Mouse (Mus musculus) midbrain, embryonic 16.5 days (tissue): Measurements from ENCODE around the gene Il20rb. TPM values are rescaled to one million over a fixed set of nuclear protein-coding genes. Genes with fewer than 3 reads are reported as not detected.

ENCODE experiments used
- ATAC-seq: fragments of 200-750 bp; cut with Nextera tagmentation; 2 replicates; pipeline ENCODE4 v1.8.0; 2017; ENCODE audit warnings: moderate TSS enrichment
- H3K27ac ChIP-seq: fragments of 300-500 bp; sonication (generic); 2 replicates; pipeline ENCODE4 v1.5.1; 2014; ENCODE audit warnings: mild to moderate bottlenecking, low read length, mixed read lengths
- H3K27me3 ChIP-seq: fragments of 300-500 bp; sonication (generic); 2 replicates; pipeline ENCODE4 v1.6.1; 2014; ENCODE audit warnings: low read depth, low read length, mixed read lengths; ENCODE audit not compliant: control insufficient read depth, insufficient read depth
- H3K36me3 ChIP-seq: fragments of 300-500 bp; sonication (generic); 2 replicates; pipeline ENCODE4 v1.6.1; 2014; ENCODE audit warnings: mild to moderate bottlenecking, low read length, moderate library complexity, mixed read lengths; ENCODE audit not compliant: control insufficient read depth, insufficient read depth
- H3K4me1 ChIP-seq: fragments of 300-500 bp; sonication (generic); 2 replicates; pipeline ENCODE4 v1.6.1; 2014; ENCODE audit warnings: mild to moderate bottlenecking, low read length, mixed read lengths; ENCODE audit not compliant: control insufficient read depth, insufficient read depth
- H3K4me2 ChIP-seq: fragments of 300-500 bp; sonication (generic); 2 replicates; pipeline ENCODE4 v1.6.1; 2014; ENCODE audit warnings: mild to moderate bottlenecking, low read length, mixed read lengths
- H3K4me3 ChIP-seq: fragments of 300-500 bp; sonication (generic); 2 replicates; pipeline ENCODE4 v1.5.1; 2014; ENCODE audit warnings: low read depth, mild to moderate bottlenecking, low read length, moderate library complexity, mixed read lengths
- H3K9ac ChIP-seq: fragments of 300-500 bp; sonication (generic); 2 replicates; pipeline ENCODE4 v1.6.1; 2014; ENCODE audit warnings: low read depth, low read length, mixed read lengths
- H3K9me3 ChIP-seq: fragments of 300-500 bp; sonication (generic); replicated peaks from 2 replicates; pipeline ENCODE4 v1.6.1; 2014; ENCODE audit warnings: mild to moderate bottlenecking, low read length, mixed read lengths; ENCODE audit not compliant: control insufficient read depth, poor library complexity, severe bottlenecking
- WGBS: fragments of 180-500 bp; shearing (Covaris S2); extraction: QIAGEN DNeasy Blood & Tissue Kit; methylation state at CpG from one replicate; pipeline ENCODE4 v1.1.7; 2014; 5-methylcytosine and 5-hydroxymethylcytosine counted together
- polyA plus RNA-seq: library from polyadenylated mRNA; unstranded; fragments of >200 nt; fragmentation: Nextera tagmentation; extraction: Ambion mirVana; gene quantifications from 2 replicates; pipeline ENCODE4 v1.2.1, GENCODE M21; 2015

The Il20rb gene
- polyA plus RNA-seq, 1 experiment from 2014 or later = 0.16 TPM

GRCm38 (mm10) chr9:100507581-100507980, 21.0 kb upstream of the Il20rb start:
- Histone ChIP-seq H3K27me3 (no peaks in the 10 kb centered on the region), H3K4me3 (no peak overlapping the region), H3K9ac (no peak overlapping the region), H3K9me3 (no peaks in the 10 kb centered on the region), H3K27ac (no peak overlapping the region), H3K4me1 (peaks cover 2% of the 10 kb centered on the region; the same call in 1 of the 2 replicates), H3K4me2 (no peak overlapping the region), H3K36me3 (no peaks in the 10 kb centered on the region)
- WGBS = 90% methylated on average over 2 of the region's 2 CpGs
- no peak for ATAC-seq

DNA sequence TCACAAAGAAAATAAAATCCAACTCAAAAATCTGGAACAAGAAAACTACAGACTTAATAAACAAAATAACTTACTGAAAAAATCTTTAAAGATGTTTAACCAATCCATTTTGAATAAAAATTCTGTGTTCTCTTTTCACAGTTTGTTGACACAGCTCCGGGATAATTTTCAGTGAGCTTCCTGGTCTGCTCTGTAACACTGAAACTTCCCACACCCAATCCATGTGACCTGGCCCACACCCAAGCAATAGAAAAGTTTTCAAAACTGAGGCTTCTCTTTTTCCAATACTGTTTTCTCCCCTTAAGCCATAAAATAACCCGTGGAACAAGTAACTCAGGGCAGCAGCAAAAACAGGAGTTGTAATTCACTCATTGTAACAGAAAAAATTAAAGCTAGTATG, 20.1 kb upstream of the Il20rb start:
- no peak overlapping the region for H3K4me2 ChIP-seq
- H3K36me3 ChIP-seq = no peaks in the 10 kb centered on the region
- no peak overlapping the region for H3K27ac ChIP-seq
- 76% methylated on average over 2 of the region's 2 CpGs for WGBS
- H3K27me3 ChIP-seq = no peaks in the 10 kb centered on the region
- no peak overlapping the region for H3K4me3 ChIP-seq
- ATAC-seq = no peak
- peaks cover 1% of the 10 kb centered on the region; the same call in 1 of the 2 replicates for H3K4me1 ChIP-seq
- no peak overlapping the region for H3K9ac ChIP-seq
- no peaks in the 10 kb centered on the region for H3K9me3 ChIP-seq

- H3K36me3 ChIP-seq = no peaks in the 10 kb centered on the region
- ATAC-seq = no peak
- H3K4me2 ChIP-seq = no peak overlapping the region
- WGBS = 95% methylated on average over 4 of the region's 4 CpGs
- H3K27me3 ChIP-seq = no peaks in the 10 kb centered on the region
- no peaks in the 10 kb centered on the region for H3K4me1 ChIP-seq
- H3K9ac ChIP-seq = no peak overlapping the region
- no peak overlapping the region for H3K27ac ChIP-seq
- no peaks in the 10 kb centered on the region for H3K9me3 ChIP-seq
- H3K4me3 ChIP-seq = no peak overlapping the region
Observed at GRCm38 (mm10) chr9:100505498-100505897, 18.9 kb upstream of the Il20rb start.

DNA sequence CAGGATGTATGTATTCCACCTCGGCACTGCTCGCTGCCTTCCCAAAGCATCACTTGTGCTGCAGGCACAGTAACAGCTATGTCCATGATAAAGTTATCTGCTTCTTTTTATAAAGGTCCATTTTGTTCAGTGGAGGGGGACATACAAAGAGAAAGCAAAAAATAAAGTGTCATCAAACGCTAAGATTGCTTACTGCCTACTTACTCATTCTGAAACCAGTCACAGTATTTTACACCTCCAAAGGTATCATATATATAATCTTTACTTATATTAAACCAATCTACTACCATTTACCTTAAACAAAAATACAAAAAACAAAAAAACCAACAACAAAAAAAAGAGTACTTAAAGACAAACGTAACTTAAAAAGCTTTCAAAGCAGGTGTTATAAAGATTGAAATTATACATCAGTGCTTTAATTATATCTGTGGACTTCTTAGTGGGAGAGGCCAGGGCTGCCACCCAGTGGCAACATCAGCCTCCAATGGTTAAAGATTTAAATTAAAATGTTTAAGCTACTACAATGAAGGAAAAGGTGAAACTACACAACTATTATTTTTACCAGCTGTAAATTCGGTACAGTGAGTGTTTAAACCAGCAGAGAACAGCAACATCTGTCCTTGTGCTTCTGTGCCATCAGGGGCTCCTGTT, 7.1 kb upstream of the Il20rb start:
- no peaks in the 10 kb centered on the region for H3K27me3 ChIP-seq
- ATAC-seq = no peak
- no peaks in the 10 kb centered on the region for H3K4me1 ChIP-seq
- no peak overlapping the region for H3K27ac ChIP-seq
- H3K4me2 ChIP-seq = no peak overlapping the region
- H3K9me3 ChIP-seq = no peaks in the 10 kb centered on the region
- no peak overlapping the region for H3K4me3 ChIP-seq
- 94% methylated on average over 5 of the region's 5 CpGs for WGBS
- no peaks in the 10 kb centered on the region for H3K36me3 ChIP-seq
- H3K9ac ChIP-seq = no peak overlapping the region

GRCm38 (mm10) chr9:100491424-100491823, 4.8 kb upstream of the Il20rb start:
- H3K4me3 ChIP-seq = no peak overlapping the region
- no peaks in the 10 kb centered on the region for H3K36me3 ChIP-seq
- no peaks in the 10 kb centered on the region for H3K27me3 ChIP-seq
- H3K9ac ChIP-seq = no peak overlapping the region
- H3K4me2 ChIP-seq = no peak overlapping the region
- no peaks in the 10 kb centered on the region for H3K4me1 ChIP-seq
- no peak for ATAC-seq
- no peak overlapping the region for H3K27ac ChIP-seq
- 95% methylated on average over 1 of the region's 1 CpGs for WGBS
- no peaks in the 10 kb centered on the region for H3K9me3 ChIP-seq

DNA sequence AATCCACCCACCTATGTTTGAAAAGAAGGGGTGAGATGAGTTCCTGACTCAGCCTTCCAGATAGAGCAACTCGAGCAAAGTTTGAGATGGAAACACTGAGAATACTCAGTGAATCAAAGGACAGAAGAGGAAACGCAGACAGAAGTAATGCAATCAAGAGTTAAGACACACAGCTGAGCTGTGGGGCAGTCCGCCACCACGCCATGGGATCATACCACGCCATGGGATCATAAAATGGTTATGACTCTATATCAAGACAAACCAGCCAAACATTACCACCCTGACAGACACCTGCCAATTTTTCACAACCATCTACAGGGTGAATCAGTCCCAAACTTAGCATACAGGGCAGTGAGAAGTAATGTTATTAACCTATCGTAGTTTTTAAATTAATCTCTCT, 2.4 kb upstream of the Il20rb start:
- Histone ChIP-seq H3K36me3 (no peaks in the 10 kb centered on the region), H3K27me3 (no peaks in the 10 kb centered on the region), H3K9ac (no peak overlapping the region), H3K4me1 (no peaks in the 10 kb centered on the region), H3K27ac (no peak overlapping the region), H3K4me3 (no peak overlapping the region), H3K9me3 (no peaks in the 10 kb centered on the region), H3K4me2 (no peak overlapping the region)
- no peak for ATAC-seq
- WGBS = 98% methylated on average over 6 of the region's 6 CpGs

DNA sequence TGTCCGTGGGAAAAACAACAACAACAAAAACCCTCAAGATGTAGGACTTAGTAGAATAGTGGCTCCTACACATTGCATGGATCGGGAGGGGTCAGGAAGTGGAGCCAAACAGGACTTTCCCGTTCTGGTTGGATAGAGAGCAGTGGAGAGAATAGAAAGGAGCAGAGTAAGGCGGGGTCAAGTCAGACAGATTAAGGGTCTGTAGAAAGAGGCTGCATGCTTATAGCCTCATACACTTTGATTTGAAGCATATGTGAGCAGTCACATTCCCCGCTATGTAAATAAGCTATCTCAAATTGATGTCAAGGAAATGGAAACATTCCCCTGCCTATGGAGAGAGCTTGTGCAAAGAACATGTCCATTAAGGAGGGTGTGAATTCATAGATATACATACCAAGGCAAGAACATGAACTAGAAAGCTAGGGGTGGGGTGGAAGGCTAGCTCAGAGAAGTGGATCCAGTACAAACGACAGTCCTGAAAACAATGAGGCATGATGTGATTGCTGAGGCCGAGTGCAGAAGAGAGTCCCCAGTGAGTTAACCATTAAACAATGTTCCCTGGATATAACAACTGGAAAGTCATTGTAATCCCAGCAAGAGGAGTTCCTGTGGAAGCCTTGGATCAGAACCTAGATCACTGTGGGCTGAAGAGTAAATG, 1.6 kb upstream of the Il20rb start:
- Histone ChIP-seq H3K36me3 (no peaks in the 10 kb centered on the region), H3K4me3 (no peak overlapping the region), H3K9ac (no peak overlapping the region), H3K27ac (no peak overlapping the region), H3K4me2 (no peak overlapping the region), H3K9me3 (no peaks in the 10 kb centered on the region), H3K27me3 (no peaks in the 10 kb centered on the region), H3K4me1 (no peaks in the 10 kb centered on the region)
- ATAC-seq = no peak
- WGBS = 78% methylated on average over 7 of the region's 7 CpGs

DNA sequence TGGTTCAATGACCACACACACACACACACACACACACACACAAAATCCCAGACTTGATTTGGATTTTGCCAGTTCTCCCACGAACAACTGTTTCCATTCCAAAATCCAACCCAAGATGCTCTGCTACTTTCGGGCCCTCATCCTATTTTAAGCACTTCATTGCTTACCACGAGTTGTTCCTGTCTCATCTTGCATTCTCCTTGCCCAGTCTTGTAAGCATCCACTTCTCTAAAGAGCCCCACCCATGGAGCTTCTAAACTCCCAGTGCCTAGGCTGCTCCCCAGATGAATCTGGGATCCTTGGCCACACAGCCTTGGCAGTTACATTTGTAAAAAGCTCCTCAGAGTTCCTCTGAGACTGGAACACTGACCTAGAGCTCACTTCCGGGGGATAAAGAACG, 3.3 kb downstream of the Il20rb start:
- Histone ChIP-seq H3K4me1 (no peaks in the 10 kb centered on the region; the same call in 1 of the 2 replicates), H3K27me3 (no peaks in the 10 kb centered on the region), H3K4me2 (no peak overlapping the region), H3K27ac (no peak overlapping the region), H3K9me3 (no peaks in the 10 kb centered on the region), H3K4me3 (no peak overlapping the region), H3K9ac (no peak overlapping the region), H3K36me3 (no peaks in the 10 kb centered on the region)
- no peak for ATAC-seq
- WGBS = 92% methylated on average over 5 of the region's 5 CpGs

DNA sequence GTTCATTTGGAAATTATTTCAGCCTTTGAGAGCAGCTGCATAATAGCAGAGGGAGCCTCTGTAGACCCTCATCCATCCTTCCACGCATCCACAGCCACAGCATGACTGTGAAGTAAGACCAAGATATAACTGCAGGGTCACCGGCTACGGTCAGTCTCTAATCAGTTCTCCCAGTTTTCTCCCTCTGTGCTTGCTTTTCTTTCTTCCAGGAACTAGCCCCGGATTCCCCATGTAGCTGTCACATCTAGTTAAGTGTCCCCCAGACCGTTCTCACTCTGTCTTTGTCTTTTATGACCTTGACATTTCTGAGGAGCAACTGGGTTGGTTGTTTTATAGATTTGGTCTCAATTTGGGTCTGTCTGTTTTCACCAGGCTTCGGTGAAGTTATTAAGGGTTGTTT, 5.0 kb downstream of the Il20rb start:
- Histone ChIP-seq H3K9ac (no peak overlapping the region), H3K27ac (no peak overlapping the region), H3K4me3 (no peak overlapping the region), H3K4me1 (no peaks in the 10 kb centered on the region; the same call in 1 of the 2 replicates), H3K4me2 (no peak overlapping the region), H3K27me3 (no peaks in the 10 kb centered on the region), H3K36me3 (no peaks in the 10 kb centered on the region), H3K9me3 (no peaks in the 10 kb centered on the region; the same call in 1 of the 2 replicates)
- WGBS = 71% methylated on average over 6 of the region's 6 CpGs
- no peak for ATAC-seq
